Mouse (Mus musculus) effector memory CD4-positive, alpha-beta T cell, adult 5 months (primary cell): ENCODE data around the gene Pcbd2. TPM values are rescaled to one million over a fixed set of nuclear protein-coding genes. Genes with fewer than 3 reads are reported as not detected.

ENCODE experiments used
- polyA plus RNA-seq: library from polyadenylated mRNA; unstranded; fragments of 100-300 nt; shearing (Covaris generic); gene quantifications from one replicate; pipeline ENCODE4 v1.2.1, GENCODE M21; 2017

Gene Pcbd2
- 36.5 TPM for polyA plus RNA-seq

GRCm38 (mm10) chr13:55727120-55727838 lies at the start of gene Pcbd2:
TSS of gene Pcbd2 (plus strand) at chr13:55727368.

GRCm38 (mm10) chr13:55692535-55693242 lies 34.5 kb upstream of the Pcbd2 start, which contains the start of gene B230219D22Rik:
TSS of gene B230219D22Rik (plus strand) at chr13:55693124.

GRCm38 (mm10) chr13:55714501-55715166 lies 12.5 kb upstream of the Pcbd2 start, which contains the start of gene Txndc15:
TSS of gene Txndc15 (plus strand) at chr13:55714650.

GRCm38 (mm10) chr13:55784268-55784667 lies 57.1 kb downstream of the Pcbd2 start, which contains the start of gene Catsper3:
TSS of gene Catsper3 (plus strand) at chr13:55784568.

Other genes starting within 250 kb of the Pcbd2 start
- gene Dbn1, start 239.3 kb upstream of the Pcbd2 start, polyA plus RNA-seq = not detected
- gene Pdlim7, start 213.7 kb upstream of the Pcbd2 start, polyA plus RNA-seq = 10.0 TPM
- 0.24 TPM for gene Dok3, start 198.1 kb upstream of the Pcbd2 start, polyA plus RNA-seq
- gene Ddx41, start 190.7 kb upstream of the Pcbd2 start, polyA plus RNA-seq = 60.4 TPM
- 63.5 TPM for gene Fam193b, start 156.2 kb upstream of the Pcbd2 start, polyA plus RNA-seq
- 214 TPM for gene Tmed9, start 153.6 kb upstream of the Pcbd2 start, polyA plus RNA-seq
- 28.4 TPM for gene B4galt7, start 127.5 kb upstream of the Pcbd2 start, polyA plus RNA-seq
- gene Caml, start 104.4 kb upstream of the Pcbd2 start, polyA plus RNA-seq = 16.7 TPM
- 68.8 TPM for gene Ddx46, start 92.3 kb upstream of the Pcbd2 start, polyA plus RNA-seq
- 31.6 TPM for gene B230219D22Rik, start 34.2 kb upstream of the Pcbd2 start, polyA plus RNA-seq
- 31.6 TPM for gene Txndc15, start 12.7 kb upstream of the Pcbd2 start, polyA plus RNA-seq
- gene Catsper3, start 57.2 kb downstream of the Pcbd2 start, polyA plus RNA-seq = not detected
- not detected for gene Pitx1, start 108.8 kb downstream of the Pcbd2 start, polyA plus RNA-seq